8 mouse cellular contexts compared by ENCODE assay signal in genomic region chr9:21726218-21726975, GRCm38 (mm10). TPM values are rescaled to one million over a fixed set of nuclear protein-coding genes. Genes with fewer than 3 reads are reported as not detected.
A peak's percentile ranks its signal among the peaks of the same experiment; 100 is the strongest.
DNase-seq lines count a peak whose midpoint lies in the region; ATAC-seq and TF ChIP-seq lines count a peak whose summit lies in the region.
"Had no signal": no experiment of that assay in that cellular context is flagged by ENCODE, and none has a peak within 500 bp of the region (broad histone marks: within the 10 kb centered on the region; RNA-seq: fewer than 3 reads in every experiment).

No protein-coding gene starts in this region.

- peak overlapping the region; percentile 89 for H3K4me2 ChIP-seq in lung, postnatal 0 days (replicated peaks; ENCODE audit: low read depth, low read length)
- H3K4me2 ChIP-seq in forebrain, embryonic 11.5 days (ENCODE audit: low read depth, low read length, severe bottlenecking) = 0 out of 2 replicates have a peak overlapping the region, but pooled peaks have one; percentile 18
- H3K4me2 ChIP-seq in limb, embryonic 12.5 days = 0 out of 2 replicates have a peak overlapping the region, but pooled peaks have one; percentile 84

- no peak for TF ChIP-seq CTCF in lung, postnatal 0 days (IDR thresholded peaks at IDR 0.05)
- TF ChIP-seq CTCF in lung, adult 2 months (IDR thresholded peaks at IDR 0.05; ENCODE audit: insufficient read depth, low read length) = no peak
- no peak for TF ChIP-seq CTCF in small intestine, adult 2 months (IDR thresholded peaks at IDR 0.05; ENCODE audit: extremely low read depth, insufficient read length, insufficient replicate concordance, low read depth, low read length)

- no peak for TF ChIP-seq EP300 in lung, postnatal 0 days (IDR thresholded peaks at IDR 0.05)

- no peak overlapping the region for H3K9ac ChIP-seq in lung, postnatal 0 days (replicated peaks; ENCODE audit: low read depth)
- H3K9ac ChIP-seq in forebrain, embryonic 11.5 days (ENCODE audit: low read length) = peak overlapping the region; percentile 8; the same call in 1 of the 2 replicates
- no peak overlapping the region for H3K9ac ChIP-seq in limb, embryonic 12.5 days (replicated peaks)

- H3K4me1 ChIP-seq in lung, postnatal 0 days (ENCODE audit: insufficient read depth, low read depth, low read length) = peaks cover 8% of the 10 kb centered on the region; the same call in 1 of the 2 replicates
- peaks cover 4% of the 10 kb centered on the region for H3K4me1 ChIP-seq in lung, adult 2 months (ENCODE audit: control insufficient read depth, insufficient read depth, low read length)
- H3K4me1 ChIP-seq in forebrain, embryonic 11.5 days (replicated peaks; ENCODE audit: control insufficient read depth, insufficient read depth, low read length) = peaks cover 10% of the 10 kb centered on the region; the same call in 1 of the 2 replicates
- H3K4me1 ChIP-seq in limb, embryonic 12.5 days (replicated peaks) = peaks cover 24% of the 10 kb centered on the region
- H3K4me1 ChIP-seq in small intestine, adult 2 months (ENCODE audit: control insufficient read depth, insufficient read depth, insufficient read length, low read length) = peaks cover 24% of the 10 kb centered on the region

- no peaks in the 10 kb centered on the region for H3K27me3 ChIP-seq in lung, postnatal 0 days (replicated peaks; ENCODE audit: insufficient read depth, low read length)
- H3K27me3 ChIP-seq in forebrain, embryonic 11.5 days (ENCODE audit: control insufficient read depth, insufficient read depth, low read length) = no peaks in the 10 kb centered on the region
- no peaks in the 10 kb centered on the region for H3K27me3 ChIP-seq in limb, embryonic 12.5 days
- H3K27me3 ChIP-seq in small intestine, adult 2 months (ENCODE audit: control insufficient read depth, insufficient read depth, low read length) = no peaks in the 10 kb centered on the region

- intact Hi-C loops in left cerebral cortex, postnatal 36 days (cut with DNase I) = no loop called here

- H3K27ac ChIP-seq in lung, postnatal 0 days (ENCODE audit: low read length) = 0 out of 2 replicates have a peak overlapping the region, but pooled peaks have one; percentile 2
- H3K27ac ChIP-seq in forebrain, embryonic 11.5 days (ENCODE audit: low read depth, low read length) = no peak overlapping the region
- H3K27ac ChIP-seq in limb, embryonic 12.5 days = no peak overlapping the region
- no peak overlapping the region; the same call in 1 of the 2 replicates for H3K27ac ChIP-seq in small intestine, adult 2 months (ENCODE audit: insufficient read depth, low read depth, low read length)
- H3K27ac ChIP-seq: left cerebral cortex, adult 2 months had no signal

- H3K4me3 ChIP-seq in lung, postnatal 0 days (ENCODE audit: low read depth, low read length) = no peak overlapping the region
- no peak overlapping the region for H3K4me3 ChIP-seq in lung, adult 2 months (replicated peaks; ENCODE audit: extremely low read depth, low read depth, low read length)
- H3K4me3 ChIP-seq in forebrain, embryonic 11.5 days (ENCODE audit: low read depth, low read length) = no peak overlapping the region
- no peak overlapping the region for H3K4me3 ChIP-seq in limb, embryonic 12.5 days (replicated peaks)
- H3K4me3 ChIP-seq in small intestine, adult 2 months (ENCODE audit: low read depth, low read length) = peak overlapping the region; percentile 34
- H3K4me3 ChIP-seq: left cerebral cortex, adult 2 months had no signal

- no peak for ATAC-seq in lung, postnatal 0 days
- ATAC-seq in forebrain, embryonic 11.5 days (replicated peaks; ENCODE audit: low FRiP score) = no peak
- no peak for ATAC-seq in limb, embryonic 12.5 days (ENCODE audit: insufficient number of reproducible peaks, insufficient read depth, low FRiP score, low TSS enrichment, low read depth)
- no peak for ATAC-seq in CD4-positive, CD25-positive, alpha-beta regulatory T cell, adult 4 months

- WGBS in lung, postnatal 0 days = 52% methylated on average over 14 of the region's 14 CpGs
- WGBS in lung, adult 2 months = 59% methylated on average over 14 of the region's 14 CpGs
- 88% methylated on average over 14 of the region's 14 CpGs for WGBS in forebrain, embryonic 11.5 days
- WGBS in limb, embryonic 12.5 days = 83% methylated on average over 14 of the region's 14 CpGs
- WGBS in small intestine, adult 2 months = 42% methylated on average over 14 of the region's 14 CpGs

- no peak for TF ChIP-seq POLR2A in lung, adult 2 months (IDR thresholded peaks at IDR 0.05; ENCODE audit: borderline replicate concordance, extremely low read depth, low read depth, low read length)
- TF ChIP-seq POLR2A in small intestine, adult 2 months (IDR thresholded peaks at IDR 0.05; ENCODE audit: low read depth, low read length) = no peak

- no peaks in the 10 kb centered on the region for H3K9me3 ChIP-seq in lung, postnatal 0 days (ENCODE audit: low read length)
- no peaks in the 10 kb centered on the region for H3K9me3 ChIP-seq in forebrain, embryonic 11.5 days (ENCODE audit: control insufficient read depth, low read length)
- H3K9me3 ChIP-seq in limb, embryonic 12.5 days = no peaks in the 10 kb centered on the region; the same call in 1 of the 2 replicates

- DNase-seq in lung, postnatal 0 days (ENCODE audit: low spot score) = peak; percentile 28
- no peak for DNase-seq in lung, adult 2 months
- no peak for DNase-seq in forebrain, embryonic 11.5 days (ENCODE audit: low spot score)
- no peak for DNase-seq in left cerebral cortex, postnatal 36 days (ENCODE audit: low spot score in 2 of 2)

- no peaks in the 10 kb centered on the region for H3K36me3 ChIP-seq in lung, postnatal 0 days (ENCODE audit: insufficient read depth, low read length)
- H3K36me3 ChIP-seq in forebrain, embryonic 11.5 days (ENCODE audit: control insufficient read depth, insufficient read depth, low read length) = peaks cover 7% of the 10 kb centered on the region; the same call in 1 of the 2 replicates
- peaks cover 47% of the 10 kb centered on the region for H3K36me3 ChIP-seq in limb, embryonic 12.5 days
- 0 out of 2 replicates have a peak, but pooled peaks cover 2% of the 10 kb centered on the region for H3K36me3 ChIP-seq in small intestine, adult 2 months (ENCODE audit: control insufficient read depth, insufficient read depth, low read length)

RNA-seq across cellular contexts. Expression of gene Ldlr, which starts 3.1 kb away (rescaled TPM):
- 52.2 and 56.8 TPM in 2 replicates for polyA plus RNA-seq in lung, postnatal 0 days (2015; fragmentation: Nextera tagmentation; extraction: Ambion mirVana)
- polyA plus RNA-seq in lung, adult 2 months (2012; rRNA removed) = 84.2 and 87.2 TPM in 2 replicates
- polyA plus RNA-seq in forebrain, embryonic 11.5 days (2014; fragmentation: Nextera tagmentation; extraction: Ambion mirVana) = 23.2 and 23.7 TPM in 2 replicates
- 37.3 and 38.5 TPM in 2 replicates for polyA plus RNA-seq in limb, embryonic 12.5 days (2016; fragmentation: Nextera tagmentation; extraction: Ambion mirVana)
- polyA plus RNA-seq in small intestine, adult 2 months (2012; rRNA removed) = 37.2 and 58.9 TPM in 2 replicates
- total RNA-seq in left cerebral cortex, postnatal 36 days (2021) = 10 to 100 TPM; 16.1 to 21.0 TPM
- 10 to 100 TPM; 17.9 to 42.0 TPM for polyA plus RNA-seq in CD4-positive, CD25-positive, alpha-beta regulatory T cell, adult 4 months (2017; shearing (Covaris generic))

RNA-seq across cellular contexts. Expression of gene Spc24, which starts 33.7 kb away (rescaled TPM):
- 13.4 and 15.7 TPM in 2 replicates for polyA plus RNA-seq in lung, postnatal 0 days (2015; fragmentation: Nextera tagmentation; extraction: Ambion mirVana)
- 2.9 and 3.2 TPM in 2 replicates for polyA plus RNA-seq in lung, adult 2 months (2012; rRNA removed)
- 138 and 162 TPM in 2 replicates for polyA plus RNA-seq in forebrain, embryonic 11.5 days (2014; fragmentation: Nextera tagmentation; extraction: Ambion mirVana)
- polyA plus RNA-seq in limb, embryonic 12.5 days (2016; fragmentation: Nextera tagmentation; extraction: Ambion mirVana) = 152 and 161 TPM in 2 replicates
- polyA plus RNA-seq in small intestine, adult 2 months (2012; rRNA removed) = 11.0 and 22.6 TPM in 2 replicates
- 1 to 10 TPM; 1.5 TPM for total RNA-seq in left cerebral cortex, postnatal 36 days (2021)
- polyA plus RNA-seq in CD4-positive, CD25-positive, alpha-beta regulatory T cell, adult 4 months (2017; shearing (Covaris generic)) = 10 to 100 TPM in 1 of 2 experiments, 1 to 10 TPM in 1; 6.5 to 13.5 TPM

Comparison
In these comparisons a context has a peak if more than half of its experiments do, and no peak if none do; other contexts are left out.
1. H3K4me2 ChIP-seq: peak in every context shown above with its lines; median percentile 89 in lung, postnatal 0 days; 84 in limb, embryonic 12.5 days; 18 in forebrain, embryonic 11.5 days.